Mouse (Mus musculus): Measurements from ENCODE around the gene Tmem145. TPM values are rescaled to one million over a fixed set of nuclear protein-coding genes. Genes with fewer than 3 reads are reported as not detected.

Gene Tmem145
- total RNA-seq, 2 experiments from 2014 or later: not detected

- no peak for ATAC-seq (replicated peaks; ENCODE audit: low FRiP score, low TSS enrichment, poor library complexity, severe bottlenecking)
Measured at GRCm38 (mm10) chr7:25289925-25290324, 16.0 kb upstream of the Tmem145 start.

- no peak for ATAC-seq (replicated peaks; ENCODE audit: low FRiP score, low TSS enrichment, poor library complexity, severe bottlenecking)
Measured at GRCm38 (mm10) chr7:25290463-25290862, 15.4 kb upstream of the Tmem145 start.

DNA sequence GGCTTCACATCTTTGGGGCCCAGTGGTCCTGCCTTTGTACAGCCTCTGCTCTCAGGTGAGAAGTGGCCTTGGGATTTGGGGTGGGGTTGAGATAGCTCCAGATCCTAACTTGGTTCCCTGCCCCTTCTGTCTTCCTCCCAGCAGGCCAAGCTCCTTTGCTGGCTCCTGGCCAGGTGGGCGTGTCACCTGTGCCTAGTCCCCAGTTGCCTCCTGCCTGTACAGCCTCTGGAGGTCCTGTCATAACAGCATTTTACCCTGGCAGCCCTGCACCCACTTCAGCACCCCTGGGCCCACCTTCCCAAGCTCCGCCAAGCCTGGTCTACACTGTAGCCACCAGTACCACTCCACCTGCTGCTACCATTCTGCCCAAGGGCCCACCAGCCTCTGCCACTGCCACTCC lies 15.0 kb upstream of the Tmem145 start:
- ATAC-seq (replicated peaks; ENCODE audit: low FRiP score, low TSS enrichment, poor library complexity, severe bottlenecking): no peak

- no peak for ATAC-seq (replicated peaks; ENCODE audit: low FRiP score, low TSS enrichment, poor library complexity, severe bottlenecking)
Measured at GRCm38 (mm10) chr7:25292107-25292506, 13.8 kb upstream of the Tmem145 start.

GRCm38 (mm10) chr7:25293191-25293739 lies 12.6 kb upstream of the Tmem145 start:
- no peak for ATAC-seq (replicated peaks; ENCODE audit: low FRiP score, low TSS enrichment, poor library complexity, severe bottlenecking)

- no peak for ATAC-seq (replicated peaks; ENCODE audit: low FRiP score, low TSS enrichment, poor library complexity, severe bottlenecking)
Measured at GRCm38 (mm10) chr7:25294495-25294894, 11.4 kb upstream of the Tmem145 start.

DNA sequence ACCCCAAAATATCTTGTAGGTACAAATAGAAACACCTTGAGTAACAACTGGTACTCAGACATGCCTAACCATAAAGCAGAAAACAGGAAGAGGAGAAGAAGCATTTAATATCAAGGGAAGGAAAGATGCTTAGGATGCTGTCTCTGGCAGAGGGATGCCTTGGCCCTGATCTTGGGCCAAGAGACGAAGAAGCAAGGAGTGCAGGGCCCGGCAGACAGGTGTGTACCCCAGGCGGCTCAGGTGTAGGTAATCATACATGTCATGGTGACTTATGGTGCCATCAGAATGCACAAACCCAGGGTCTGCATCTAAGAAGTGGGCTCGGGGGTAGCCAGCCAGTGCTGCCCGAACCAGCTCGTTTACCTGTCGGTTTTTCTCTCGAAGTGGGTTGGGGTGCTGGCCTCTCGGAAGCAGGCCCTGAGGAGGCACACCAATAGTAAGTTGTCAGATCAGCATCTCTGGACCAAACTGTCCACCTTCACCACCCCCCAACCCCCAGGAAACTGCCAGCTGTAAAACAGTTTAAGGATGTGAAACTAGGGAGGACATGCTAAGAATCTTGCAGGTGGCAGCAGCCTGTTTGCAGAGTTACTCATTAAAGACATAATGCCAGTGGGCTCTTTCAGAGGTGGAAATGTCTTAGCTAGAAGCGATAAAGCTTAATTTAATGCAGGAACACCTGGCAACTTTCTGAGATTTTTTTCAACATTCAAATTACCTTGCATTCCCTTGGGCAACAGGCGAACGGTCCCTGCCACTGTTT lies 10.8 kb upstream of the Tmem145 start:
- no peak for ATAC-seq (replicated peaks; ENCODE audit: low FRiP score, low TSS enrichment, poor library complexity, severe bottlenecking)

GRCm38 (mm10) chr7:25296945-25297453 lies 8.9 kb upstream of the Tmem145 start:
- peak; percentile 56 for ATAC-seq (replicated peaks; ENCODE audit: low FRiP score, low TSS enrichment, poor library complexity, severe bottlenecking)

- ATAC-seq (replicated peaks; ENCODE audit: low FRiP score, low TSS enrichment, poor library complexity, severe bottlenecking): peak; percentile 64
Measured at GRCm38 (mm10) chr7:25297454-25298325, 8.2 kb upstream of the Tmem145 start, which contains the start of gene Pafah1b3. TSS of gene Pafah1b3 (minus strand) at chr7:25297986.

- ATAC-seq (replicated peaks; ENCODE audit: low FRiP score, low TSS enrichment, poor library complexity, severe bottlenecking): no peak
Measured at GRCm38 (mm10) chr7:25301063-25301462, 4.8 kb upstream of the Tmem145 start, which contains the start of gene Prr19. TSS of gene Prr19 (plus strand) at chr7:25301411.

DNA sequence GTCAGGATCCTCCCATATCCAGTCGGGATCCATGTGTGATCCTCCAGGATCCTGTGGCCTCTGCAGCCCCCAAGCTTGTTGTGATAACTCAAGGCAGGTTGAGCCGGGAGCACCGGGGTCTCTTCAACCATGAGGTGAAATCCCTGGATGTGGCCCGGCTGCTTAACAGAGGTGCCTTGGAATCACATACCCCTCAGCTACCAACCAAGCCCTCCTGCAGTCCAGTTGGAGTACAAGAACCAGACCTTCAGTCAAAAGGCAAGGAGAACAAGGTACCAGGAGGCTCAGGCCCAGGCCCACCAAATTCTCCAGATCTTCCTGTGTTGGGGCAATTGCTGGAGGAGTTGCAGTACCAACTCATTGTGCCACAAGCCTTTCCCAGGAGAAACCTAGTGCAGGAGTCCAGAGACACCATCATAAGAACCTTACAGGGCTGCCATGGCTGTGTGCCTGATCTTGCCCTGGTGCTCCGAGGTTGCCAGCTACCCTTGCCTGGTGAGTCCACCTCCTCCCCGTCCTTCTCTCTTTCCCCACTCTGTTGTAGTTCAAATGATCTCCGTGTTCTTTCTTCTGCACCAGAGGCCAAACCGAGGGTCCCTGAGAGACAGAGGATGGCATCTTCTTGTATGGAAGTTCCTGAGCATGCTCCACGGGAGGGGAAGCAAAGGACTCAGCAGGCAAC lies 2.8 kb upstream of the Tmem145 start:
- ATAC-seq (replicated peaks; ENCODE audit: low FRiP score, low TSS enrichment, poor library complexity, severe bottlenecking): no peak

DNA sequence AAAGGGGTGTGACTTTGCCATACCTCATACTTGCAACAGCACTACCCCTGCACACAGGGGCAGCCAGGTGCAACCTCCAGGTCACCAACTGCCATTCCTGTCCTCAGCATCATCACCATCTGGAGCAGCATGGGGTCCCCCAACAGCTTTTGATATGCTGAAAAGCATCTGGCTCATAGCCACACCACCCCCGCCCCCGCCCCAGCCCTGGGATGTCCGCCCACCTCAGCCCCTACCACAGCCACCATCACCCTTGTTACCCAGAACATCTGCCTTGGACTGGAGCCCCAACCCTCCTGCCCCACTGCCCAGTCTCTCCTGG lies 2.3 kb upstream of the Tmem145 start:
- no peak for ATAC-seq (replicated peaks; ENCODE audit: low FRiP score, low TSS enrichment, poor library complexity, severe bottlenecking)

- no peak for ATAC-seq (replicated peaks; ENCODE audit: low FRiP score, low TSS enrichment, poor library complexity, severe bottlenecking)
Measured at GRCm38 (mm10) chr7:25305481-25305880, 425 bp upstream of the Tmem145 start.

DNA sequence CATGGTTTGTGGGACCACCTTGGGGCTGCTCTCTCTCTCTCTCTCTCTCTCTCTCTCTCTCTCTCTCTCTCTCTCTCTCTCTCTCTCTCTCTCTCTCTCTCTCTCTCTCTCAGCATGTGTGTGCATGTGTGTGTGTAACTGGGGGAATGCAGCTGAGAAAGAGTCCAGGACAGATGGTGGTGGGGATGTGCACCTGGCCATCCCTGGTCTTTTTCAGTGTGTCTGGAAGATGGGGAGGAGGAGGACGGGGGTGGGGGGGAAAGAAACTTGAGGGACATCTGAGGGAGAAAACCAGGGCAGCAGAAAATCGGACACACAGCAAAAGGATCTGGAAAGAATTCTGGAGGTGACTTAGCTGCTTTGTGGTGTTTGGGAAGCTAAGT lies 699 bp downstream of the Tmem145 start:
- no peak for ATAC-seq (replicated peaks; ENCODE audit: low FRiP score, low TSS enrichment, poor library complexity, severe bottlenecking)

DNA sequence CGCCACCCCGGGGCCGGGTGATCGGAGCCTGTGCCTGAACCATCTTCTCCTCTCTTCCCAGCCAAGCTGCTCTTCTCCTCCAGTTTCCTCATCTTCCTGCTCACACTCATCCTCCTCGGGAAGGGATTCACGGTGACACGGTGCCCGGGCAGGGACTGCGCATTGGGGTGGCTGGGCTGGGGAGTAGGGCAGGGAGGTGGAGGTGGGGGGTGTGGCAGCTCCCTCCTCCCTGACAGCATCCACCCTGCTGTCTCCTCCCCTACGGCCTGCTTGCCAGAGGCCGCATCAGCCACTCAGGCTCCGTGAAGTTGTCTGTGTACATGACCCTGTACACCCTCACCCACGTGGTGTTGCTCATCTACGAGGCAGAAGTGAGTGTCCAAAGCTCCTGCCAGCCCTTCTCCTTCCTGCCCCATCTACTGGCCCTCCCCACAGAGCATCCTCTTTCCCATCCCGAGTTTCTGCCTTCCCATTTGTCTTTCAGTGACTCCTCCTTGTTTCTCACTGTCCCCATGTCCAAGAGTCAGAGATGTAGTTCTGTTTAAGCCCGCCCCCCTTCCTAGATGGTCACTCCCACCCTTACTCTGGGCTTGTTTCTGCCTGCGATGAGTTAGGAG lies 2.9 kb downstream of the Tmem145 start:
- no peak for ATAC-seq (replicated peaks; ENCODE audit: low FRiP score, low TSS enrichment, poor library complexity, severe bottlenecking)

GRCm38 (mm10) chr7:25309425-25309824 lies 3.5 kb downstream of the Tmem145 start:
- no peak for ATAC-seq (replicated peaks; ENCODE audit: low FRiP score, low TSS enrichment, poor library complexity, severe bottlenecking)

DNA sequence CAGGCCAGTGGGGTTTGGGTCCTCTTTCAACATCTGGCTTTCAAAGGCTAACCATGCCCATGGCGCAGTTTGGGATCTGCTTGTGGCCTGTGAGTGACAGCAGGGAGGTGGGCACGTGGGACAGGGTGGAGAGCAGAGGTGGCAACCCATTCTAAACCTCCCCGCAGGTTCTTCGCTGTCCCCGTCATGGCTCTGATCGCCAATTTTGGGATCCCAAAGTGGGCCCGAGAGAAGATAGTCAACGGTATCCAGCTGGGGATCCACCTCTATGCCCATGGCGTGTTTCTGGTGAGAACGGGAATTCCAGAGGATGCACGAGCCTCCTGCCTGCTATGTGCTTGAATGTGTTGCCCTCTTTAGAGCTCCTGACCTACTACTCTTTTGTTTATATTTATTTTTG lies 5.3 kb downstream of the Tmem145 start:
- ATAC-seq (replicated peaks; ENCODE audit: low FRiP score, low TSS enrichment, poor library complexity, severe bottlenecking): no peak

DNA sequence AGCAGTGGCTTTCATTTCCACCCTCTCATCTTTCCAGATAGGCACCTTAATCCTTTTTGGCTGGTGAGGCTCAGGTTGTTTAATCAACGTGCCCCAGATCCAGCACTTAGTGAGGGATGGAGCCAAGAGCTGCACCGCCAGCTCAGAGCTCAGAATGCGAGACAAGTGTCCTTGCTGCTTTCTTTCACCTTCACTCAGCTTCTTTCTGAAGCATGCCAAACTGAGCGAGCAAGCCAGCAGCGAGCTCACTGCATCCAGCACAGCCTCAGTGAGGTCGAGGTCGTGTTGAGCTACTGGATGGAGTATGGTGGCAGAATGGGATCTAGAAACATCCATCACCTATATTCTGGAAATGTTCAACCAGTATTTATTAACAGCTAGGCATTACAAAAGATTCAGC lies 7.4 kb downstream of the Tmem145 start:
- ATAC-seq (replicated peaks; ENCODE audit: low FRiP score, low TSS enrichment, poor library complexity, severe bottlenecking): no peak

GRCm38 (mm10) chr7:25314606-25315305 lies 8.8 kb downstream of the Tmem145 start:
- no peak for ATAC-seq (replicated peaks; ENCODE audit: low FRiP score, low TSS enrichment, poor library complexity, severe bottlenecking)
